Comparison of ENCODE assay signal across 9 mouse cellular contexts in genomic region chrX:143827212-143827611, GRCm38 (mm10). TPM values are rescaled to one million over a fixed set of nuclear protein-coding genes. Genes with fewer than 3 reads are reported as not detected.
DNase-seq lines count a peak whose midpoint lies in the region; ATAC-seq lines count a peak whose summit lies in the region.
"Had no signal": no experiment of that assay in that cellular context is flagged by ENCODE, and none has a peak within 500 bp of the region (broad histone marks: within the 10 kb centered on the region; RNA-seq: fewer than 3 reads in every experiment).

TSS of gene Capn6 (minus strand) at chrX:143827414.

- peak within 1 kb of the TSS; percentile 54; the same call in 1 of the 2 replicates for H3K27ac ChIP-seq in kidney, embryonic 15.5 days

- H3K36me3 ChIP-seq in kidney, embryonic 15.5 days = no peaks in the 10 kb centered on the region

- peak; percentile 89 for ATAC-seq in kidney, embryonic 15.5 days (replicated peaks; ENCODE audit: low FRiP score)

- WGBS in kidney, embryonic 15.5 days = 37% methylated on average over 4 of the region's 4 CpGs

- no peaks in the 10 kb centered on the region for H3K9me3 ChIP-seq in kidney, embryonic 15.5 days (replicated peaks)

- peak within 1 kb of the TSS; percentile 48 for H3K4me2 ChIP-seq in kidney, embryonic 15.5 days

- DNase-seq in adrenal gland, postnatal 10 days = peak; percentile 3
- no peak for DNase-seq in adrenal gland, postnatal 25 days
- peak; percentile 52 for DNase-seq in gastrocnemius, postnatal 10 days
- DNase-seq in lung, postnatal 10 days = peak; percentile 49
- DNase-seq in right cerebral cortex, postnatal 10 days (ENCODE audit: low spot score in 2 of 2) = no peak
- no peak for DNase-seq in layer of hippocampus, postnatal 10 days (ENCODE audit: low spot score in 2 of 2)
- DNase-seq in right cerebral cortex, postnatal 25 days = no peak

- 0 out of 2 replicates have a peak within 1 kb of the TSS, but pooled peaks have one; percentile 11 for H3K9ac ChIP-seq in kidney, embryonic 15.5 days

- H3K4me1 ChIP-seq in kidney, embryonic 15.5 days = no peaks in the 10 kb centered on the region

- H3K4me3 ChIP-seq in kidney, embryonic 15.5 days (replicated peaks) = peak within 1 kb of the TSS; percentile 40

- peaks cover 15% of the 10 kb centered on the region; the same call in 1 of the 2 replicates for H3K27me3 ChIP-seq in kidney, embryonic 15.5 days

RNA-seq across cellular contexts. Expression of gene Capn6, which starts in this region (rescaled TPM):
- 1 to 10 TPM; 7.2 to 9.9 TPM for total RNA-seq in adrenal gland, postnatal 10 days (2021)
- 0.18 TPM in 1 of 2 replicates, not detected in the other for total RNA-seq in adrenal gland, postnatal 25 days (2021)
- 100 to 1,000 TPM; 103 to 104 TPM for total RNA-seq in gastrocnemius, postnatal 10 days (2021)
- polyA plus RNA-seq in kidney, embryonic 15.5 days (2015; fragmentation: Nextera tagmentation; extraction: Ambion mirVana) = 156 and 162 TPM in 2 replicates
- 1 to 10 TPM in 1 of 2 experiments, under 1 TPM in 1; 0.71 to 1.1 TPM for total RNA-seq in layer of hippocampus, postnatal 10 days (2021)
- polyA plus RNA-seq: small intestine, adult 2 months had no signal

Comparison
In these comparisons a context has a peak if more than half of its experiments do, and no peak if none do; other contexts are left out.
1. RNA of gene Capn6 (total RNA-seq): 103 to 104 TPM in gastrocnemius, postnatal 10 days; 7.2 to 9.9 TPM in adrenal gland, postnatal 10 days, 0.71 to 1.1 TPM in layer of hippocampus, postnatal 10 days and 0.18 TPM in adrenal gland, postnatal 25 days; every median in the first group is over 4 times any median in the second.
2. DNase-seq: peak in adrenal gland, postnatal 10 days (single experiment), gastrocnemius, postnatal 10 days (single experiment) and lung, postnatal 10 days (single experiment); none in adrenal gland, postnatal 25 days (single experiment), right cerebral cortex, postnatal 10 days (0 of 2), layer of hippocampus, postnatal 10 days (0 of 2) and right cerebral cortex, postnatal 25 days (single experiment).